Mouse (Mus musculus) ZHBTc4 (cell line): ENCODE measurements around the gene Cdh13.

Experiments used
- DNase-seq: peaks from one replicate; pipeline ENCODE4 v3.0.0-alpha.2; 2011; ENCODE audit warnings: low read depth, low spot score

Gene Cdh13

DNA sequence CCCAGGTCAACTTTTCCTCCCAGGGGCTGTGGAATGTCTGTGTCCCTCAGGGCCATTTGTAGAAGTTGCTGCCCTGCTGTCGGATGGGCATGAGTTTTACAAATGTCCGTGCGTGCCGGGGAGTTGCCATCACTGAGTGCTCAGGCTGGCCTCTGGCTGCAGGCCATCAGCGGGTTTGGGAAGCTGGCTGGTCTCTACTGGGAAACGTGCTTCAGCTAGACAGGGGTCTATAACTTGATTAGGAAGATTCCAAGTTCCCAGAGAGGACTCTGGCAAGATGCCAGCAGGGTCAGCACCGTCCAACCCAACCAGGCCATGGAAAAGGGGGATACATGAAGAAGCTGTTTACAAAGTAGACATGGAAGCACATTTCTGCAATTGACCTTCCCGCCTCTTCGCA lies 163.0 kb downstream of the Cdh13 start:
- DNase-seq: no peak

GRCm38 (mm10) chr8:118448011-118448410 lies 164.5 kb downstream of the Cdh13 start:
- no peak for DNase-seq

- DNase-seq: no peak
These were observed 169.0 kb downstream of the Cdh13 start for GRCm38 (mm10) chr8:118452445-118453103.

DNA sequence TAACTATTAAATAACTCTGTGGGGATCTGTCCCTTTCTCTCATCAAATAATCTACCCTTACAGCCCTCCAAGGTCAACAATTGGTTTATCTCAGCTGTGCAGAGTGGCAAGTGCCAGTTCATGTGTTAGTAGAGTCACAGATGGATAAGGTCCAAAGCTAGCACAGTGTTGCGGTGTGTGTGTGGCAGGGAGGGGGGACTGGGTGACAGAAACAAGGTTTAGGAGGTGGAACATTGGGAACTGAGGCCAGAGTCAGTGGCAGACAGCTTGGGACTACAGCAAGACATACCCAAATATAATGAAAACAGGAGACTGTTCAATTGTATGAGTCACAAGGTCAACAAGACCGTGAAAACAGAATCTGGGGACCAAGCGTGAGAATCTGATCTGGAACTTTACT lies 171.7 kb downstream of the Cdh13 start:
- DNase-seq: no peak

DNA sequence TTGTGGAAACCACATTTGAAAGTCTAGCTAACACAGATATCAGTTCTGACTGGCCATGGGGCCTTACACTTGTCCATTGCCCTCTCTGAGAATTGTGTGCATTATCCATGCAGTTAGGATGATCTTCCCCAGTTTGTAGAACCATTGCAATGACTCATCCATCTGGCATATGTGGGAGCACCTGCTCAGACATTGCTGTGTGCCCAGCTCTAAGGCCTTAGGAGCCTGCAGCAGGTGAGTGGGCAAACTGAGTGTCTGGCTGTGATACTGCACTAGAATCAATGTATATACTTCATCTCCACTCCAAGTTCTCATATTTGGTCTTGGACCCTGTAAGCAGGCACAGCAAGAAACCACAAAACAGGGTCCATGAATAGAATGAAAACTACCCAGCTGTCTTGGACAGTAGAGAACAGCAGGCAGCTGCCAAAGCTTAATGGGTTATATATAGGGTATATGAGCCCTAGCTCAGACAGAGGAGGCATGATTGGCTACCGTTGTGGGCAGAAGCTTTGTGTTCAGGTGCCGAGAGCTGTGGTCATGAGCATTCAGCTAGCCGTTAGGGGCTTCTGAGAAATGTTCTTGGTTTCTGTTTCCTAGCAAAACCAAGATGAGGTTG lies 181.9 kb downstream of the Cdh13 start:
- no peak for DNase-seq

DNA sequence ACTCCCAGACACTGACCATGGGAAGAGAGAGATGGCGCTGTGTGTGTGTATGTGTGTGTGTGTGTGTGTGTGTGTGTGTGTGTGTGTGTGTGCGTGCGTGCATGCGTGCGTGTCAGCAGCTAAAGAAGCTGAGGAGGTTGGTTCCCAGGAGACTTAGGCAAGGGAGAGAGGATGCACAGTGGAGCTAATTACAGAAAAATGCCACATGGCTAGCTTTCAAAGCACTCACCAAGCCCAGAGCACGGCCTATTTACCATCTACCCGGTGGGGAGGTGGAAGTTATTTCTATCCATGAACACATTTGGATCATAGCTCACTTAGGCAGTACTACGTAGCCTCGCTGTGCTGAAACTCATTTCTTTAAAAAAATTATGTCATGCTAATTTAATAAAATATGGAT lies 194.1 kb downstream of the Cdh13 start:
- DNase-seq: no peak

- no peak for DNase-seq
These were observed 205.2 kb downstream of the Cdh13 start for GRCm38 (mm10) chr8:118488735-118489134.

DNA sequence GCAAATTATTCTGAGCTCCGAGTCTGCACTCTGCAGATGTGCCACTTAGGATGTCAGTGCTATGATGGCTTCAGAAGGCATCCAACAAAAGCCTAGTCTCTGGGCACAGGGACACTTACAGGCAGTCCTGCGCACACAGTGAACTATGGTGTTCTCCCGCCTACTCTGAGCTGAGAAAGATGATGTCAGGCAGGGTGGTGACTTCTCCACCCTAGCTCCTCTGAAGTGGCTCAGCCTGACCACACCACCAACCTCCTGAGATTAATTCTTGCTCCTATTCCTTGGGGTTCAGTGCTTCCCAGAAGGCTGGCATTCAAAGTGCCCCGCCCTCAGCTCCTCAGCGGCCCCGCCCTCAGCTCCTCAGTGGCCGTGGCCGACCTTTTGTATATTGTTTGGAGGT lies 219.0 kb downstream of the Cdh13 start:
- DNase-seq: peak; percentile 12

GRCm38 (mm10) chr8:118509426-118509825 lies 225.9 kb downstream of the Cdh13 start:
- DNase-seq: no peak

DNA sequence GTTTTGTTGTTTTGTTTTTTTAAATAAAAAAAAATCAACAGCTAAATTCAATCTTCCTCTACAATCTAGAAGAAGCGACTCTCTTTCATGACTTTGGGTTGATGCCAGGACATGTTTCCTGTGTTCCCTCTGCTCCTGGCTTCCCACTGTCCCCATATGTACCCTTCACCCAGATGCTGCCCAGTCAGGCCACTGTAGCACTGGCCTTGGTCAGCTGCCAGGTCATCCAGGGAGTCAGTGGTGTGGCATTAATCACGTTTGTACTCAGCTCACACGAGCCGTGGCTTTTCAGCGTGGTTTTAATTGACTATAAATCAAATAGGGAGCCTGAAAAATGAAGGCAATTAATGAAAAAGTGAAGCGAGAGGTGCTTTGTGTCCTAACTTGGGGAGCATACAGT lies 229.7 kb downstream of the Cdh13 start:
- no peak for DNase-seq

GRCm38 (mm10) chr8:118515616-118516015 lies 232.1 kb downstream of the Cdh13 start:
- no peak for DNase-seq

DNA sequence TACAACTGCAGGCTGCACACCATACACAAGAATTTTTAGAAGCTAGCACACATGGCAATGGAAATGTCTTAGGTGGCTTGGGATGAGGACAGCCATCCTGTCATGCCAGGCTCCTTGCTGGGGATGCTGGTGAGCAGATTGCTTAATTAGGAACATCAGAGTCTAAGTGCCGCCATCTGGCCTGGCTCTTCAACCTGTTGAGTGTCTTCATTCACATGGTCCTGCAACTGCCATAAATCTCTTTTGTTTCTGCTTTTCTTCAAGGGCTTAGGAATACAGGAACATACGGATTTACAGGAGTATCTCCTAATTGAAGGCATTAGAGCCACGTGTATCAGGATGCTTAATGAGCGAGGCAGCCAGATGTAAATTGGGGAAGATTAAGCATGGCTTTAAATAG lies 233.5 kb downstream of the Cdh13 start:
- peak; percentile 24 for DNase-seq

GRCm38 (mm10) chr8:118518030-118518741 lies 234.7 kb downstream of the Cdh13 start:
- peak; percentile 17 for DNase-seq

DNA sequence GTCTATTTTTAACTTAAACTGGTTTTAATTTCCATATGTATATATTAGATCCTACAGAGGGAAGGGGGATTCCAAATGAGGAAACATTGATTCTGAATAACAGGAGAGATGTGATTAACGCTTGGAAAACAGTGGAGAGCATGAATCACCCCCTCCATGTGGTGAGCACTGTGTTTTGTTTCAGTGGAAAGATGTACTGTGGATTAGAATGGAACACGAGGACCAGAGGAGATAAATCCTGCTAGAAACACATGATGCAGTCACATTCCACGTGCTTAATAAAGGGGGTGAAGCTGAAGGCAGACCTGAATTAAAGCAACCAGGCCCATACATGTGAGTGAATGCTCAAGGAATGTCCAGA lies 235.2 kb downstream of the Cdh13 start:
- DNase-seq: peak; percentile 12

- peak; percentile 90 for DNase-seq
These were observed 240.4 kb downstream of the Cdh13 start for GRCm38 (mm10) chr8:118523922-118524321.

GRCm38 (mm10) chr8:118538816-118539558 lies 255.5 kb downstream of the Cdh13 start:
- DNase-seq: no peak

GRCm38 (mm10) chr8:118539559-118539819 lies 256.0 kb downstream of the Cdh13 start:
- no peak for DNase-seq

DNA sequence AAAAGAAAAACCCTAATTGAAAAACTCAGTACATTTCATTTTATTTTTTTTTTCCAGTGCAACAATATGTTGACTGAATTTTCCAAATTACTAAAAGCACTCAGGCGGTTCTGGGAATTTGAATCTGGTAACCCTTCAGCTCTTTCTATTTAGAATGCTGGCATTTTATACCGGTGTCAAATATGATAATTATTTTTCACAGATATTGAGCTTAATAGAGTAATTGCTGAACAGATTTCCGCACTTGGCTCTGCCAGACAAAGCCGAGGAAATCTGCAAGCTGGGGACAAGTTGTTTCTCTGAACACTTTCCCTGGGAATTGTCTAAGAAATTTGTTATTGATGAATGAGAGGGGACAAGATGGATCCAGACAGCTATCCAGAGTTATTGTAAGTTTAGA lies 256.4 kb downstream of the Cdh13 start:
- DNase-seq: no peak

- no peak for DNase-seq
These were observed 268.9 kb downstream of the Cdh13 start for GRCm38 (mm10) chr8:118552397-118552796.

- DNase-seq: no peak
These were observed 269.3 kb downstream of the Cdh13 start for GRCm38 (mm10) chr8:118552842-118553241.

- DNase-seq: no peak
These were observed 280.5 kb downstream of the Cdh13 start for GRCm38 (mm10) chr8:118564024-118564423.

DNA sequence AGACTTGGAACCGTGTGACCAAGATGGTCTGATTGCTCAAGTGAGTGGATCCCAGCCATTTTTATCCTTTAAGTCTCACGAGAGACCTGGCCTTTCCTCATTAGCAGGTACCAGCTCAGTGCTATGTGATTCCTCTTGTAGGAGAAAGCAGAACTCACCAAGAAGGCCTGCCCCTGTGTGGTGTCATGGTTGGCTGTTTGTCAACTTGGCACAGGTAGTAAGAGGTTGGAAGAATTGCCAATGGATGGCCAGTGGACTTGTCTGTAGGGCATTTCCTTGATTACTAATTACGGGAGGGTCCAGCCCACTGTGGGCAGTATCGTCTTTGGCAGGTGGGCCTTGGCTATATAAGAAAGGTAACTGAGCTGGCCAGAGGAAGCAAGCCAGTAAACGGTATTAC lies 281.7 kb downstream of the Cdh13 start:
- DNase-seq: no peak
